Comparison of ENCODE assay signal across 9 mouse cellular contexts in the genomic region with DNA sequence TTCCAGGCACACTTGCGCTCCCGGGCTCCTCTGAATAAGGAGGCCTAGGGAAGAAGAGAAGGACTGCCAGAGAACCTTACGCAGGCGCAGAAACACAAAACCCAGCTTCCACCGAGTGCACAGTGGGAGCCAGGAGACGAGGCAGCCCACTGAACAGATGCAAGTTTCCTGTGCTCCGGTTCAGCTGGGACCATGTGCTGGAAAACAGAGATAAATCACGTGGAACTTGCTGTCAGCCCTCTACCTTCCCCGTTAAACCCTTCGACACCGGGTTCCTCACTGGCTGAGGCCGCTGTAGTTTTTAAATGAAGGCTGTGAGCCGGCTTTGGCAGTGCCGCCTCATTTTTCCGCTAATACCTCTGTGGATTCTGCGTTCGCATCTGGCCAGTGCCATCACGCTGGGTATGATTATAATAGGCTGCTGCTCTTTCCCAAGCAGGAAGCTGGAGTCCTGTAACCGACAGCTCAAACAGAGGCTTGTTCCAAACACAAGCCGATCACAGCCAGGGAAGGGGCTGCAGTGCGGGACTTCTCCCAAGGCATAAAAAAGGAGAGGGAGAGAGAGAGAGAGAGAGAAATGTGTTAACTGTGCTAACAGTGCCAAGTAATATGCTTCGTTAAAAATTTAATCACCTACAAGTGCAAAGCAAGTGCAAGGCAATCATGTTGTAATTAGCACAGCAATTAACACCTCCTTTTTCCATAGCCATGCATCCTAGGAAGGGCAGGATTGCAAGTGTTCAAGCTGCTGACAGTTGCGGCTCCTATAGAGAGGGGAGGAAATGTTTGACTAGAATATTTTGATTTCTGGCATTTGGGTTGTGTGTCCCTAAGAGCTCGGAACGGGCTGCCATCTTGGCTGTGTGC.
A peak's percentile ranks its signal among the peaks of the same experiment; 100 is the strongest.
DNase-seq lines count a peak whose midpoint lies in the region; ATAC-seq lines count a peak whose summit lies in the region.
"Had no signal": no experiment of that assay in that cellular context is flagged by ENCODE, and none has a peak within 500 bp of the region (broad histone marks: within the 10 kb centered on the region; RNA-seq: fewer than 3 reads in every experiment).

No protein-coding gene starts in this region.

- H3K9ac ChIP-seq in stomach, embryonic 15.5 days = no peak overlapping the region

- H3K27ac ChIP-seq in stomach, embryonic 15.5 days = no peak overlapping the region

- peak overlapping the region; percentile 17 for H3K4me3 ChIP-seq in stomach, embryonic 15.5 days (replicated peaks)
- H3K4me3 ChIP-seq: myocyte had no signal

- ATAC-seq in cerebellum, adult (ENCODE audit: insufficient number of reproducible peaks, low FRiP score, low TSS enrichment) = no peak
- no peak; the same call in 1 of the 2 replicates for ATAC-seq in stomach, embryonic 15.5 days (ENCODE audit: insufficient read depth, low FRiP score, low read depth)

- H3K27me3 ChIP-seq in stomach, embryonic 15.5 days (replicated peaks) = no peaks in the 10 kb centered on the region

- no peaks in the 10 kb centered on the region for H3K4me1 ChIP-seq in stomach, embryonic 15.5 days

- DNase-seq in cerebellum, adult 8-10 months = peak; percentile 1
- DNase-seq in R1 (ENCODE audit: low read depth, low spot score) = peak; percentile 57
- peak; percentile 4 to 48 for DNase-seq in frontal cortex, adult 2 months (ENCODE audit: extremely low spot score in 1 of 2, low spot score in 1 of 2)
- peak; percentile 57 to 66 for DNase-seq in kidney, postnatal 4 days
- peak; percentile 63 for DNase-seq in mesoderm, embryonic 11.5 days (ENCODE audit: low read depth, low spot score)
- DNase-seq in urinary bladder, postnatal 25 days (ENCODE audit: low spot score) = no peak

- WGBS in stomach, embryonic 15.5 days = 33% methylated on average over 25 of the region's 25 CpGs

- H3K4me2 ChIP-seq in stomach, embryonic 15.5 days = peak overlapping the region; percentile 47

- no peaks in the 10 kb centered on the region for H3K36me3 ChIP-seq in stomach, embryonic 15.5 days

- H3K9me3 ChIP-seq in stomach, embryonic 15.5 days = no peaks in the 10 kb centered on the region
